Mouse (Mus musculus): Measurements from ENCODE around the gene Bcorl1. TPM values are rescaled to one million over a fixed set of nuclear protein-coding genes. Genes with fewer than 3 reads are reported as not detected.

Gene Bcorl1
- polyA plus RNA-seq, 1 experiment from 2014 or later, result 6.2 TPM

DNA sequence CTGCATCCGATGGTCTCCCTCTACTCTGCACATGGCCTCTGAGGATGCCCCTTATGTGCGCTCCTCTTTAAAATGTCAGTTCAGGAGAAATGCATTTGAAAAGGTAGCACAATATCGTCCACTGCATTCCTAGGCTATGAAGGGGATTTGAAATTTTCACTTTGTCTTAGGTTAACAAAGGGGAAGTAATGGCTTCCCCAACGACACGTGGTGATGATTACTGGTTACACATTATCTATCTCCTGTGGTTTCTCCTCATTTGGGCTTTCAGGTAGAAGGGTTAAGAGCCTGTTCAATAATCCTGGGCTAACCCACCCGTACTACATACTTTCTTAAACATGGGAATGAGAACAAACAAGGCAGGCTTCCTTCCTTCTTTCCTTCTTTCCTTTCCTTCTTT is 48.2 kb downstream of the Bcorl1 start:
- no peak for DNase-seq
- Histone ChIP-seq H3K9me3 (ENCODE audit: low read depth, low read length) (no peaks in the 10 kb centered on the region), H3K4me1 (ENCODE audit: insufficient read depth) (no peaks in the 10 kb centered on the region), H3K4me2 (no peak overlapping the region), H3K27me3 (ENCODE audit: insufficient read depth, low read length) (no peaks in the 10 kb centered on the region), H3K4me3 (ENCODE audit: low read depth, low read length) (no peak overlapping the region), H3K9ac (no peak overlapping the region), H3K36me3 (ENCODE audit: insufficient read depth) (peaks cover 59% of the 10 kb centered on the region; the same call in 1 of the 2 replicates), H3K27ac (ENCODE audit: low read depth) (no peak overlapping the region)
- 80% methylated on average over 6 of the region's 6 CpGs for WGBS
- no peak for ATAC-seq (ENCODE audit: insufficient read depth)
- TF ChIP-seq CTCF (IDR thresholded peaks at IDR 0.05; ENCODE audit: low read depth), result no peak

DNA sequence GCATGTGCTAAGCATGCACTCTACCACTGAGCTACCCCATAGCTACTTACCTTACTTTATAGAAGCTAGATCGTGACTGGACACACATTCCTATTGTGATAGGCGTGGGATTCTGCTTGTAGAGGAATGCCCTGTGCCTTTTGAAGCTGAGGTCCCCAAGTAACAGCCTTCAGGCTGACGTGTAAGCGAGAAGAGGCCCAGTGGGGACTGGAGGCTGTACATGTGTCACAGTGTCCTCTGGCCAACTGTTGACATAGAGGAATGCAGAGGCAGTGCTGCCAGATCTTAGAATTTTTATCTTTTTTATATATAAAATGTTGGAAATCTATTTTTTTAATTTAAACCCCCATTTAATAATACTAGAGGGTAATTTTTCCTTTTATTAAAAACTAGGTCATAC is 58.8 kb downstream of the Bcorl1 start:
- Histone ChIP-seq H3K4me1 (ENCODE audit: insufficient read depth) (no peaks in the 10 kb centered on the region), H3K36me3 (ENCODE audit: insufficient read depth) (peaks cover 49% of the 10 kb centered on the region; the same call in 1 of the 2 replicates), H3K9ac (no peak overlapping the region), H3K4me2 (no peak overlapping the region), H3K27ac (ENCODE audit: low read depth) (no peak overlapping the region), H3K9me3 (ENCODE audit: low read depth, low read length) (no peaks in the 10 kb centered on the region), H3K4me3 (ENCODE audit: low read depth, low read length) (no peak overlapping the region), H3K27me3 (ENCODE audit: insufficient read depth, low read length) (no peaks in the 10 kb centered on the region)
- no peak for TF ChIP-seq CTCF (IDR thresholded peaks at IDR 0.05; ENCODE audit: low read depth)
- ATAC-seq (ENCODE audit: insufficient read depth) (no peak), DNase-seq (no peak)
- 78% methylated on average over 4 of the region's 4 CpGs for WGBS

DNA sequence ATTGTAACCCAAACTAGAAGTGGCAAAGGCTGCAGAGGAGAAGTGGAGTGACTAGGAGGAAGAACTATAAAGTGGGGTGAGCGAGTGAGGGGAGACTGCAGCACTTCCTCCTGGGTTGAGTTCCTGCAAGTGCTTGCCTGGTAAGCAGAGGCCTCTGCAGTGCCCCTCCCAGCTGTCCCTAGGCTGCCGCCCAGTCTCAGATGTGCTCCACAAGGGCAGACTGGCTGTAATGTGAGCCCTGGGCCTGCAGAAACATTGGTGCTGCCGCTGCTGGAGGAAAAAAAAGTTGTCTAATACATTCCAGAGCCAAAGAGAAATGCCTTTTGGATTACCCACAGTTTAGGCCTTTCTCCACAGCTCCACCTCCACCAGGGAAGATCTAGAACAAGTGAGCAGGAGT is 64.0 kb downstream of the Bcorl1 start:
- H3K4me1 ChIP-seq (ENCODE audit: insufficient read depth), result no peaks in the 10 kb centered on the region
- DNase-seq (peak; percentile 13), ATAC-seq (ENCODE audit: insufficient read depth) (no peak)
- no peak for TF ChIP-seq CTCF (IDR thresholded peaks at IDR 0.05; ENCODE audit: low read depth)
- no peak overlapping the region for H3K4me2 ChIP-seq
- no peak overlapping the region for H3K9ac ChIP-seq
- no peak overlapping the region for H3K4me3 ChIP-seq (ENCODE audit: low read depth, low read length)
- H3K36me3 ChIP-seq (ENCODE audit: insufficient read depth), result peaks cover 40% of the 10 kb centered on the region; the same call in 1 of the 2 replicates
- H3K9me3 ChIP-seq (ENCODE audit: low read depth, low read length), result no peaks in the 10 kb centered on the region
- H3K27me3 ChIP-seq (ENCODE audit: insufficient read depth, low read length), result no peaks in the 10 kb centered on the region
- WGBS, result 42% methylated on average over 3 of the region's 3 CpGs
- H3K27ac ChIP-seq (ENCODE audit: low read depth), result no peak overlapping the region

DNA sequence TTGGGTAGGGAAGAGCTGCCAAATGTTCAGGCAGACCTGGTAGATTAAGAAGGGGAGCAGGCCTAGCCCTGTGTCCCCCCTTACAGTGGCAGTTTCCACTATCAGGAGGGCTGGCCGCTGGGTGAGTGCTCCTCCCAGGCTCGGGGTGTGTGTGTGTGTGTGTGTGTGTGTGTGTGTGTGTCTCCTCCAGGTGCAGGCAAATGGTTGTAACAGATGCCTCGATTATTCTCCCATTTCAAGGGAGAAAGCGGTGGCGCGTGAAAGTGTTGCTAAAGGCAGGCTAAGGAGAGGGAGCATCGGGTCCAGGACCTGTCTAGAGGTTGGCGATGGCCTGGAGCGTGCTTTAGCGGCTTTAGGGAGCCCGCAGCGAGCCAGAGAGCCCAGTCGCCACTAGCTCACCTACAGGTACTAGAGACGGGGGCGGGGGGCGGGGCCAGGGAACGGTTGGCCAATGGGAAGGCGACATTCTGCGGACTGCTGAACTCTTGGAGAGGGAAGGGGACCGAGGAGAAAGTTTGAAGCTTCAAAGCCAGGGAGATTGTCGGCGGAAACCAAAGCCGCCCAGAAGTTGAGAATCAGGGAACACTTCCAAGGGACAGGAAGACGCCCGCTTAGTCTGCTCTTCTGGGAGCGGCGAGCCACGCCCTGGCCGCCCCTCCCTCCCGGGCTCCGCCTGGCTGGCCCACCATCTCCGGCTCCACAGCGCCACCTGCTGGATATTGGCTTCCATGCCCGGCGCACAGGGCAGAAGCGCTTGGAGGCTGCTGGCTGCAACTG is 68.6 kb downstream of the Bcorl1 start:
- ATAC-seq (ENCODE audit: insufficient read depth) (peak; percentile 92), DNase-seq (peak; percentile 90)
- peak overlapping the region; percentile 62 for H3K4me2 ChIP-seq
- TF ChIP-seq CTCF (IDR thresholded peaks at IDR 0.05; ENCODE audit: low read depth), result peak; percentile 88
- WGBS, result 5% methylated on average over 34 of the region's 36 CpGs
- no peaks in the 10 kb centered on the region for H3K27me3 ChIP-seq (ENCODE audit: insufficient read depth, low read length)
- H3K36me3 ChIP-seq (ENCODE audit: insufficient read depth), result peaks cover 10% of the 10 kb centered on the region; the same call in 1 of the 2 replicates
- no peak overlapping the region for H3K27ac ChIP-seq (ENCODE audit: low read depth)
- no peaks in the 10 kb centered on the region for H3K9me3 ChIP-seq (ENCODE audit: low read depth, low read length)
- H3K4me3 ChIP-seq (ENCODE audit: low read depth, low read length), result peak overlapping the region; percentile 38
- no peaks in the 10 kb centered on the region for H3K4me1 ChIP-seq (ENCODE audit: insufficient read depth)
- H3K9ac ChIP-seq, result peak overlapping the region; percentile 26

DNA sequence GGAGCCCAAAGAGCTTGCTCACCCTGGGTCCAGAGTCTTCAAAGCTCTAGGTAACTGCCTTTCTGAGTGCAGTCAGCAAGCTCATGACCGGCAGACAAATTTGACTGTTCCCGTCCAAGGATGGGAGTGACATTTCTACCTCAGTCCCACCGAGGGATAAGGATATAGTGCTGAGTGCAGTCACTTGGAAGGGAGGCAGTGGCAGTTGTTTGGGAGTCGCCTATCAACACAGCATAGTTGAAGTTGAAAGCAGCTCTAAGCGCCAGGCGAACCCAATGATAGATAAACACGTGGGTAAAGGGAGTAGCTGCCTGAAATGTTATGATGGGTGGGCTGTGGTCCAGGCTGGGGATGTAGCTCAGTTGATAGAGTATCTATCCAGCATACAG is 69.2 kb downstream of the Bcorl1 start:
- Histone ChIP-seq H3K4me1 (ENCODE audit: insufficient read depth) (no peaks in the 10 kb centered on the region), H3K4me3 (ENCODE audit: low read depth, low read length) (peak overlapping the region; percentile 38), H3K9ac (no peak overlapping the region), H3K4me2 (peak overlapping the region; percentile 62), H3K27ac (ENCODE audit: low read depth) (no peak overlapping the region), H3K27me3 (ENCODE audit: insufficient read depth, low read length) (no peaks in the 10 kb centered on the region), H3K36me3 (ENCODE audit: insufficient read depth) (peaks cover 11% of the 10 kb centered on the region; the same call in 1 of the 2 replicates), H3K9me3 (ENCODE audit: low read depth, low read length) (no peaks in the 10 kb centered on the region)
- ATAC-seq (ENCODE audit: insufficient read depth) (peak; percentile 38; the same call in 1 of the 2 replicates), DNase-seq (no peak)
- no peak for TF ChIP-seq CTCF (IDR thresholded peaks at IDR 0.05; ENCODE audit: low read depth)
- 11% methylated on average over 7 of the region's 7 CpGs for WGBS

DNA sequence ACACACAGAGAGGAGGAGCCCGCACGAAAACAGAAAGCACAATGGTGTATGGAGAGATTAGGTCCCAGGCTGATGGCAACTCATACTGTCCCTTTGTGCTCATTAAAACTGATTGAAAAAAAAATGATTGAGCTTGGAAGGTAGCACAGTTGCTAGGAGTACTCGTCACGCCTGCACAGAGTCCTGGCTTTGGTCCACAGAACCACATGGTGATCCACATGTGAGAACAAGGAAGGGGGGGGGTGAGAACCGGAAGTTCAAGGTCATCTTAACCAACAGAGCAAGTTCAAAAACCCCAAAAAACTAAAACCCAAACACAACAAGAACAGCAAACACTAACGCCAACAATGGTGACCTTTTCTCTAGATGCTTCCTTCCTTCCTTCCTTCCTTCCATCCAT is 71.5 kb downstream of the Bcorl1 start:
- Histone ChIP-seq H3K27me3 (ENCODE audit: insufficient read depth, low read length) (no peaks in the 10 kb centered on the region), H3K36me3 (ENCODE audit: insufficient read depth) (peaks cover 10% of the 10 kb centered on the region; the same call in 1 of the 2 replicates), H3K4me1 (ENCODE audit: insufficient read depth) (no peaks in the 10 kb centered on the region), H3K27ac (ENCODE audit: low read depth) (no peak overlapping the region), H3K4me2 (no peak overlapping the region), H3K4me3 (ENCODE audit: low read depth, low read length) (no peak overlapping the region), H3K9me3 (ENCODE audit: low read depth, low read length) (no peaks in the 10 kb centered on the region), H3K9ac (no peak overlapping the region)
- ATAC-seq (ENCODE audit: insufficient read depth) (no peak), DNase-seq (no peak)
- WGBS, result 75% methylated on average over 6 of the region's 6 CpGs
- no peak for TF ChIP-seq CTCF (IDR thresholded peaks at IDR 0.05; ENCODE audit: low read depth)

DNA sequence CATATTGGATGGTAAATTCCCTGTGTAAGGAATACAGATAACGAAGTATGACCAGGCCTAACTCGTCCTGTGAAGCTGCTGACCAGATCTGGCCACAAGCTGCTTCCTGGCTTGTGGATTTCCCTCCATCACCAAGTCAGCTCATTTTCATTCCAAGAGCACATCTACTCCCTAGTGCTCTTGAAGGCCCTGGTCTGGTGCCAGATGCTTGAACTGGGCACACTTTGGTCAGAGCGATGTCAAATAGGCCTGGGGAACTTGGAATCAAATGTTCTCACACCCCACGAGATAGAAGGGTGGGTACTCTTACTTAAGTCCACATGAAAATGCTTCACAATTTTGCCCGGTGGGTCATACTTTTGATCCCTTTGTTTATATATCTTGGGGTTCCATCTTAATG is 73.1 kb downstream of the Bcorl1 start:
- no peak for DNase-seq
- Histone ChIP-seq H3K36me3 (ENCODE audit: insufficient read depth) (peaks cover 13% of the 10 kb centered on the region; the same call in 1 of the 2 replicates), H3K9me3 (ENCODE audit: low read depth, low read length) (no peaks in the 10 kb centered on the region), H3K9ac (no peak overlapping the region), H3K27me3 (ENCODE audit: insufficient read depth, low read length) (no peaks in the 10 kb centered on the region), H3K4me1 (ENCODE audit: insufficient read depth) (no peaks in the 10 kb centered on the region), H3K4me3 (ENCODE audit: low read depth, low read length) (no peak overlapping the region), H3K4me2 (no peak overlapping the region), H3K27ac (ENCODE audit: low read depth) (no peak overlapping the region)
- WGBS, result 78% methylated on average over 5 of the region's 5 CpGs
- no peak for ATAC-seq (ENCODE audit: insufficient read depth)
- TF ChIP-seq CTCF (IDR thresholded peaks at IDR 0.05; ENCODE audit: low read depth), result no peak
